Mouse (Mus musculus) heart, adult 10 weeks (tissue): ENCODE data around the gene Cryba2. TPM values are rescaled to one million over a fixed set of nuclear protein-coding genes. Genes with fewer than 3 reads are reported as not detected.

Experiments used
- polyA plus RNA-seq: library from polyadenylated mRNA; stranded (reverse); fragments of 350-450 nt; fragmentation: Illumina TruSeq; extraction: RNeasy Lipid Tissue Mini Kit (QIAGEN cat#74804); gene quantifications from one replicate; pipeline ENCODE4 v1.2.3, GENCODE M21; 2014; ENCODE audit warnings: low read depth, low replicate concordance

Gene Cryba2
- not detected for polyA plus RNA-seq

GRCm38 (mm10) chr1:74893134-74893855, at the start of gene Cryba2:
TSS of gene Cryba2 (minus strand) at chr1:74893143.

DNA sequence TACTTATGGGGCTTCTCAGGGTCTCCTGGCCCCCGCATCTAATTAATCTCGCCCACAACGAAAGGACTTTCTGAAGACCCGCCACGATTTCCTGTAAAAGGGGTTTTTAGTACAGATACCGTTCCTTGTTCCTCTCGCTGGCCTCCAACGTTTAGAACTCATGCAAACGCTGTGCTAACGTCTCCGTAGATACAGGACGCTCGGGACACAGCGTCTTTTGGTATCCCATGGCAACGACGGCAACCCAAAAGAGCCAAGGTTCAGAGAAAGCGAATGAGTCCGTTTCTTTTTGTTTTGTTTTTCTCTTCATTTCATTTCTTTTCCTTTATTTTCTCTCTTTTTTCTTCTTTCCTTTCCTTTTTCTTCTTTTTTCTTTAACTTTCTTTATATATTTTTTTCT, 42.5 kb upstream of the Cryba2 start, which contains the start of gene Cfap65:
Cfap65 (minus strand) TSS at position 198 of the 400 bp plus-strand sequence.

GRCm38 (mm10) chr1:74885369-74886042, 7.4 kb downstream of the Cryba2 start, which contains the start of gene Fev:
TSS of gene Fev (minus strand) at chr1:74885419.

DNA sequence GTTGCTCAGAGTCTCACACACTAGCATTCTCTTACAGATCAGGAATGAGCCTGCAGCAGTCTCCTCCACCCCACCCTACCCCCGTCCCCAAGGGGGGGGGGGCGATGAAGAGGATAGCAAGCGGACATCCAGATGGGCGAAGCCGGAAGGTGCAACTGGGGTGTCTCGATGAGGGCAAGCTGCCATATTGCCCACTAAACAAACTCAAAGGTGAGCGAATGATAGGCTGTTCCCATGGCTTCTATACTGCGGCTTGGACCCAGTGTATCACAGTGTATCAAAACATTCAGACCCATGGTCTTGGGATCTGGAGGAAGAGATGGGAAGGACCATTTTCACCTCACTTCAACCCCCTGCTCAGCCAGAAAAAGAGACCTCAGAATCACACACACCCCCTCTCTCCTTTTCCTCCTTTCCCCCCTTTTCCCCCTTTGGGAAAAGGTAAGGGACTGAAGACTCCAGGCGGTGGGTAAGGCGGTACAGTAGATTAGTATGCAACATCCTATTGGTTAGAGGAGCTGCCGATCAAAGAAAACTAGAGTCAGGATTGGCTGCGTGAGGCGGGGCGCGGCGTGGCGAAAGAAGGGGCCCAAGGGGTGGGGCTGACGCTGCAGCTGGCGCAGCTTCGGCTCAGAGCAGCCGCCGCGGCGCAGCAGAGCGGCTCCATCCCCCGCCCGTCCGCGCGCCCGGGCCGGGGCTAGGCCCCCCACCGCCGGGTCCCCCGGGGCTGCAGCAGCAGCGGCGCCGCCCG, 38.5 kb downstream of the Cryba2 start, which contains the start of gene Cdk5r2:
Cdk5r2 (plus strand) TSS at position 629 of the 751 bp plus-strand sequence.

Other genes starting within 250 kb of the Cryba2 start
- 9.1 TPM for gene Ttll4, start 231.4 kb downstream of the Cryba2 start, polyA plus RNA-seq
- 29.9 TPM for gene Cyp27a1, start 179.6 kb downstream of the Cryba2 start, polyA plus RNA-seq
- 3.5 TPM for gene Prkag3, start 143.9 kb downstream of the Cryba2 start, polyA plus RNA-seq
- not detected for gene Wnt6, start 121.3 kb downstream of the Cryba2 start, polyA plus RNA-seq
- not detected for gene Wnt10a, start 101.6 kb downstream of the Cryba2 start, polyA plus RNA-seq
- not detected for gene Cdk5r2, start 38.2 kb downstream of the Cryba2 start, polyA plus RNA-seq
- gene Fev, start 7.7 kb downstream of the Cryba2 start, polyA plus RNA-seq = not detected
- gene Cfap65, start 42.5 kb upstream of the Cryba2 start, polyA plus RNA-seq = not detected
- not detected for gene Ihh, start 58.5 kb upstream of the Cryba2 start, polyA plus RNA-seq
- gene Nhej1, start 232.1 kb upstream of the Cryba2 start, polyA plus RNA-seq = 6.0 TPM
- 0.92 TPM for gene Slc23a3, start 240.7 kb upstream of the Cryba2 start, polyA plus RNA-seq
- gene Cnppd1, start 249.6 kb upstream of the Cryba2 start, polyA plus RNA-seq = 31.4 TPM
- 22.9 TPM for gene Retreg2, start 249.6 kb upstream of the Cryba2 start, polyA plus RNA-seq